Mouse (Mus musculus): ENCODE measurements around the gene Dcst2.

Dcst2 gene

DNA sequence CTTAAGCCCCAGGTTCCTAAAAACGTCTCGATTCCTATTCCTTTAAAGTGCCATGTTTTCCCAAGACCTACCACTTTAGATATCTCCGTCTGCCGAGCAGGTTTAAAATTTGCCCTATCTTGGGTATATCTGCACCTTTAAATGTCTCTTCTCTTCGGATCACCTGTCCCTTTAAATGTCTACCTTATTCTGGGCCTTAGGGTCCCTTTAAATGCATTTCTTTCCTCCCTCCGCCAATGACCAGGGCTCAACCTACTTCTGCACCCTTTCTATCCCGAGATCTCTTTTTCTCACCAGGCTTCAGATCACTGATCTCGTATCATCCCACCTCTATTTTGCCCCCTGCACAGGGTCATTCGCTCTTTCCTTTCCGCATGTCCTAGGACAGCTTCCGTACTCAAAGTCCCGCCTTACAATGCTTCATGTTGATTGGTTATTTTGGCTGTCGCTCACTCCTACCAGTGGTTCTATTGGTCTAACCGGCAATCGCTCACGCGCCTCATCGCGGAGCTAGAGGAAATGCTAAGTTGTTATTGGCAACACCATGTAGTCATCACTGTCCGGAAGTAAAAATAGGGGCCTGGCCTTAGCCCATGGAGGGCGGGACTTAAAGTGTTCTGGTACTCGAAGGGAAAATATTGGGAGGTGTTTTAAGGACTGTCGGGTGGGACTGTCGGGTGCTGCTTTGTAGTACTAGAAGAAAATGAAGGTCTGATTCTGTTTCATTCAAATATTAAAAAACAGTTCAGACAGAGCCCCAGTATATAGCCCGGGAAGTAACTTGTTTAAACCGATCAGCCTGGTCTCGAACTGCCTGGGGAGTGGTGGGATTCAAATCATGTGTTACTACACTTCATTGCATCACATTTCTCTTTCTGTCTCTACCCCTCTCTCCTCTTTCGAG lies 50.0 kb downstream of the Dcst2 start, which contains the start of gene Flad1:
Gene Flad1, minus strand, starts transcription at position 381 of the 904 bp plus-strand sequence.
- in situ Hi-C loops (cut with MboI, MseI) = no loop called here

DNA sequence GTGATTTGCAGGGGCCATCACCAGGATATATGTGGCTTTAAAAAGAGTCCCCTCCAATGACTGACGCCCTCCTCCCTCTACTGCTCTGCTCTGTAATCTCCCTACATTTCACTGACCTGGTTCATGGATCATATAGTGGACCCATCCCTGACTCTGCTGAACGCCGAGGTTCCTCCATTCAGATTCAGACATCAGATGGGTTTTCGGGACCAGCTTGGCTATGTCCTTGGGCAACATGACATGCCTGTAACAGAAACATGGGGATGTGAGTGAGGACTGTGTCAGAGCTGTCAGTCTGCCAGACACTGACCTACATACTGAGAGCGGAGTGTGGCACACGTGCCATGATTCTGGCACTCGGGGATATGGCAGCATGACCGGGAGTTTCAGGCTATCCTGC lies 54.4 kb downstream of the Dcst2 start:
- in situ Hi-C loops (cut with MboI, MseI) = no loop called here

DNA sequence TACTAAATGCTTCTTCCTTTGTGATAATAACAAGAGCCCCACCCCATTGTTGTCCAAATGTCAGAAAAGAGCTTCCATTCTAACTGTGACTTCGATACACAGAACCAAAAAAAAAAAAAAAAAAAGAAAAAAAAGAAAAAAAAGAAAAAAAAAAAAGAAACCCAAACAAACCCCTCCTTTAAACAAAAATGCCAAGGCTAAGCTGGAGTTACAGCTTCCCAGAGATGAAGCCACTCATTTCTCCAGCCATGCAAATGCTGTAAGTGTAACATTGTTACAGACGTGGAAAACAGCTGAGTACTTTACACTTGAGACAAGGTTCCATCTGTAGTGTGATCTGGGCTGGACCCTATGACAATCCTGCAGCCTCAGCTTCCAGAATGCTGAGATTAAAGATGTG lies 55.4 kb downstream of the Dcst2 start:
- in situ Hi-C loops (cut with MboI, MseI) = no loop called here

DNA sequence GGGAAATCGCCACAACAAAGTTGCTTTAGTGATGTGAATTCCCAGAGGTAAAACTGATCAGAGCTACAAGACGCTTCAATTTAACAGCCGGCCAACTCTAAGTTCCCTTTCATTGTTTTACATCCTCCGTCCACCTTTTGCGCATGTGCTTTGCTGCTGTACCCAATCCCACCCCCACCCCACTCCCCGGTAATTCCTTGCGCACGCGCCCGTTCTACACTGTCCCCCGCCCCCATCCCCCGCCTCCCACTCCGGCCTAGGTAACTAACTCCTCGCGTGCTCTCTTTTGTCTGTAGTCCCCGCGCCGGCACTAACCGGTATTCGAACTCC lies 56.0 kb downstream of the Dcst2 start:
- in situ Hi-C loops (cut with MboI, MseI) = no loop called here

DNA sequence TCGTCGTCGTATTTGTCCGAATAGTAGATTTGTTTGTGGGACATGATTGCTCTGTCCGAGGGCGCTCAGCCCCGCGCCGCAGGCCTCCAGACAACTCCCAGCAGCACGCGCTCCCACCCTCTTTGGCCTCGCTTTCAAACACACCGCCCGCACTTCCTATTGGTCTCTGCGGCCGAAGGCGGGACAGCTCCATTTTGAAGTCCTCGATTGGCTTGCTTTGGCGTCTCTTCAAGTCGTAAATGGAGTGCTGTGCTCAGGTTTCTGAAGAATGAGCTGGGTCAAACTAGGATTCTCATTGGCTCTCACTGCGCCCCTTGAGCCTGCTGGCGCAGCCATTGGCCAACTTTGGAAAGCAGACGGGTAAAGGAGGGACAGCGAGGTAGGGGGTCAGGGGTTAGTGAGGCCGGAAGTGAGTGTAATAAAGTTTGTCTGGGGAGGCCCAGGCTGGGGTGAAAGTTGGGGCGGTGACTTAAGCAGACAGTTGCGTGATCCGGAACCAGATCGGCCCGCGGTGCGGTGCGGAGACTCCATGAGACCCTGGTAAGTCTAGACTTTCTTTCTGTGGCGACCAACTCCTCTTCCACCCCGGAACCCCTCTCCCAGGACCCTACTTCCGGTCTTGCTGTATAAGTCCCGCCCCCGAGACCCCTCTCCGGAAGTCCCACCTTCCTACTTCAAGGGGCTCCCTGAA lies 56.5 kb downstream of the Dcst2 start, which contains the start of the genes Cks1b and Shc1:
Gene Cks1b, minus strand, starts transcription at position 214 of the 691 bp plus-strand sequence.
Gene Shc1, plus strand, starts transcription at position 274 of the 691 bp plus-strand sequence.
- in situ Hi-C loops (cut with MboI, MseI) = no loop called here

DNA sequence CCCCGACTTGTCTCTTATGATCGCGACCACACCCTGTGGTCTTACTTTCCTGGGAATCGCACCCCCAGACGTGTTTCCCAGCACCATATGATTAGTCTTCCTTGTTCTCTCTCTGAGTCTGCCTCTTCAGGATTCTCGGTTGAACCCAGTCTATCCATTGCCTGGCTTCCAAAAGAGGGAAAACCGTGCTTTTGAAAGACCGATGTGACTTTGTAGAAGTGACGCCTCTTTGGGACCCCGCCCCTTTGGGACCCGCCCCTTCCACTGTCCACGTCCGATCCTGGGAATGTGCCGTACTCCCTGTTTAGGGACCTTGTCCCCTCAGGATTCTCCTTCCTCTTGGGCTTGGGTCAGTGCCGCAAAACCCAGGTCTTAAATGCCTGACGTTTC lies 57.1 kb downstream of the Dcst2 start:
- in situ Hi-C loops (cut with MboI, MseI) = no loop called here

DNA sequence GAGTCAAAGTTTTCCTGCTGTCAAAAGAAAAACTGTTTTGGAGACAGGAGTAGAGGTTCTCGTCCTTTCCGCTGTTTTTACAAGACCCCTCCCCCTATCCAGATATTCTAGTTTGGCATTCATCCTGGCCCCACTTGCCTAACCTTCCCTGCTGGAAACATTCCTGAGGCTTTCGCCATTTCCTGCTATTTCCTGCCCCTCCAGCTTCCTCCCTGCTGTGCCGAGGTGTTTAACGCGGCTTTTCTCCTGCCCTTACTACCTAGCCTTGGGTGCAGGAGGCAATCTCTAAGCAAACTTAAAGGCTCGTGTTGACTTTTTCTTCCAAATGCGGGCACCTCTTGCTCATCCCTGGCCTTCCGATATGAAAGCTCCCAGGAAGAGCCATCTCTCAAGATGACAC lies 57.8 kb downstream of the Dcst2 start:
- in situ Hi-C loops (cut with MboI, MseI) = no loop called here

DNA sequence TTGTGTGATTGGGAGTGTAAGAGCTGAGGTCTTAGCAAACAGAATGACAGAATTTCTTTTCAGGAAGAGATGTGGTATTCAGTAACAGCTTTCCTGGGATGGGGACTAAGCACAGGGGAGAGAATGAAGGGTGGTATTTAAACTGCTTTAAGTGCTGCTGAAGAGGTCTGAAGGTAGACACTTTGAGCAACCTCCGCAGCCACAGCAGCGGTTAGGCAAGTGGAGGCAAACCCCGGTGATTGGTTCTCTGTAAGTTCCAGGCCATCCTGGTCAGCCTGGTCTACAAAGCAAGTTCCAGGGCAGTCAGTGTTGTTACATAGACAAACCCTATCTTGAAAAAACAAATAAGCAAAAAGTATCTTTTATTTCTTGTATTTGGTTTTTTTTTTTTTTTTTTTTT lies 58.2 kb downstream of the Dcst2 start:
- in situ Hi-C loops (cut with MboI, MseI) = no loop called here

DNA sequence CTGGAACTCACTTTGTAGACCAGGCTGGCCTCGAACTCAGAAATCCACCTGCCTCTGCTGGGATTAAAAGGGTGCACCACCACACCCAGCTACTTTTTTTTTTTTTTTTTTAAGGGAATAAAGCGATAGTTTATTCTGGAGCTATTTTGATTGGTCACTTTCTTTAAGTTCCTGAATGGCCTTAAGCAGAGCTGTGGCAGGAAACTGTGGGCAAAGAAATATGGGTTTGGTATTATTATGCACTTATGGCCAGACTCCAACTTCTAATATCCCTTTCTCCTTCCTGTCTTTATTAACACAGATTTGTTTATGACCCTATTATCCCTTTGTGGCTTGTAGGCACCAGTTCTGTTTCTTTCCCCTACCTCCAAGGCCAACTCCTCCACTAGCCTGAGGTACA lies 58.6 kb downstream of the Dcst2 start:
- in situ Hi-C loops (cut with MboI, MseI) = no loop called here

DNA sequence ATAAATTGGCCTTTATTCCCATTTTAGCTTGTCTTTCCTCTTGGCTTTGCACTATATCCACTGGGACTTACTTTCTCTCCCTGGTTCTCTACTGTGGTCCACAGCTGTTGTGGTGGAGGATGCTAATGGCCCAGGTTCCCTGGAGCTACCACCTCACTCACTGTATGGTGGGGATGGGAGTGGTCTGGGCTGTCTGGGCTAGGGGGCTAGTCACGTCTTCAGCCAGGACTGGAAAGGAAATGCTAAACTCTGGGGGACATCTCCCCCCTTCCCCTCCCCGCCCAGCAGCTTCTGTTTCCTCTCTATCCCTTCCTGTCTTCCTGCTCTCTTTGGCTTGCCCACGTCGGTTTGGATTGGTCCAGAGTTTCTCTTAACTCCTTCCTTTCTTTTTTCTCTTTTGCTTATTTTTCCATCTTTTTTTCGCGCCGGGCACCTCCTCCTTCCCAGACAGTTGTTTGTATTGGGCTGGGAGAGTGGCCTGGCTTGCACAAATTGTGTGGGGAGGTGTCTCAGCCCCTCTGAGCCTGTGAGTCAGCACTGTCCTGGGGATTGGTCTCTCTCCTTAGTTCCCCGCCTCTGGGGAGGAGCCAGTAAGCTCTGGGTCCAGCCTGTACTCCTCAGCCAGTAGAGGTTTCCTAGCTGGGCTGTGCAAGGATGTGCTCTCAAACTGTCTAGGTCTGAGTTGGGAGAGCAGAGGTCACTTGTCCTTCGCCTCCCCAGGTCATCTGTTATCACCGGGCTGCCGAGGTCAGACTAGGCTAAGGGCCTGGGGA lies 59.4 kb downstream of the Dcst2 start:
- in situ Hi-C loops (cut with MboI, MseI) = no loop called here

DNA sequence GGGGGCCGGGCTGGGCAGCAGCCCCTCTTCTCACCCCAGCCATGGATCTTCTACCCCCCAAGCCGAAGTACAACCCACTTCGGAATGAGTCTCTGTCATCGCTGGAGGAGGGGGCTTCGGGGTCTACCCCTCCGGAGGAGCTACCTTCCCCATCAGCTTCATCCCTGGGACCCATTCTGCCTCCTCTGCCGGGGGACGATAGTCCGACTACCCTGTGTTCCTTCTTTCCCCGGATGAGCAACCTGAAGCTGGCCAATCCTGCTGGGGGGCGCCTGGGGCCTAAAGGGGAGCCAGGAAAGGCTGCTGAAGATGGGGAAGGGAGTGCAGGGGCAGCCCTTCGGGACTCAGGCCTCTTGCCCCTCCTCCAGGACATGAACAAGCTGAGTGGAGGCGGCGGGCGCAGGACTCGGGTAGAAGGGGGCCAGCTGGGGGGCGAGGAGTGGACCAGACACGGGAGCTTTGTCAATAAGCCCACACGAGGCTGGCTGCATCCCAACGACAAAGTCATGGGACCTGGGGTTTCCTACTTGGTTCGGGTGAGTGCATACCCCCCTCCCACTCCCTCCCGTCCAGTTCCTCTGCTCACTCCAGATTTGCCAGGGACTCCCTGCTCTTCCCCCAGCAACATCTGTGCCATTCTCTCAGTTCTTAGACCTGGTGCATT lies 60.2 kb downstream of the Dcst2 start:
- in situ Hi-C loops (cut with MboI, MseI) = no loop called here

DNA sequence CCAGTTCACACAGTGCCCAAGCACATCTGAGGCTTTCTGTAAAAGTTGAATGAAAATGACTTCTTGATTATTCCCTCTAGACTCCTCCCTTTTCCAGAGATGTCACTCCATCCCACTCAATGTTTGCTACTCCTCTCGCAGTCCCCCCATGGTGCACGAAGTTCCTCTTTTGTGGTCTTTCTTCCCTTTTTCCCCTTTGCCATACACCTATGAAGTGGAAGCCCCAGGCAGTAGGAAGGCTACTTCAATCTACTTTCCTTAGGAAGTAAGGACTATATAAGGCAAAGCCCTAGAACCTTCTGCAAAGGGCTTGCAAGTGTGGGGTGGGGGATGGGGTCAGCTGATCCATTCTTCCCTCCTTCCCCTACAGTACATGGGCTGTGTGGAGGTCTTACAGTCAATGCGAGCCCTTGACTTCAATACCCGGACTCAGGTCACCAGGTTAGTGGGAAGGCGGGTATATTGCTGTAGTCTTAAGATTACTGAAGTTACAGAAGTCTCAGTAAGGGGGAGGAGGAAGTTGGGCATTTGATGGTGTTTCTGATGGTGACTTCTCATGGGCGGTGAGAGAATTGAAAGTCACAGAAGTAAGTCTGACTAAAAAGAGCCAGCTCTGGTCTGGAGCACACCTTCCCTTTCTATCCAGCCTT lies 60.9 kb downstream of the Dcst2 start:
- in situ Hi-C loops (cut with MboI, MseI) = no loop called here

DNA sequence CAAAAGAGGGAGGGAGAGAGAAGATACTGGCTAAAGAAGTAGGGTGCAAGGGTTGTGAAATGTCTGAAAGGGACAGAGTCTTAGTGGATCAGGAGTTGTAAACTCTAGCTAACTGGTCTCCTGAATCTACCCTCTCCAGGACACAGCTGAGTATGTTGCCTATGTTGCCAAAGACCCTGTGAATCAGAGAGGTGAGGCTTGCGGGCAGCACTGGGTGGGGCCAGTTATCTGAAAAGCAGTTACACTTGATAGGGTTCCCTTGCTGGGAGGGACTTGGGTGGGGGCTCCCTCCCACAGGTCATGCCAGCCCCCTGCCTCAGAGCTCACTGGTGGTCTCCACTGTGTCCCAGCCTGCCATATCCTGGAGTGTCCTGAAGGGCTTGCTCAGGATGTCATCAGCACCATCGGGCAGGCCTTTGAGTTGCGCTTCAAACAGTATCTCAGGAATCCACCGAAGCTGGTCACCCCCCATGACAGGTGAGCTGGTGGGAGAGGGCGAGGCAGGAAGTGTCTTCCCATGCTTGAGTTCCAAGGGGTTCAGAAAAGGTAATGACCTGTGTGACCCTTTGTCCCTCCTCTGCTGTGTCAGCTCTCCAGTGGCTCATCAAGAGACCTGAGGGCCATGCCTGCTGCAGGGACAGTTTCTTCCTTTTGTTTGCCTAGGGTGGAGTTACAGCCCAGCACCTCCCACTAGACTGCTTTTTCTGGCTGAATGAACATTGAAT lies 62.8 kb downstream of the Dcst2 start:
- in situ Hi-C loops (cut with MboI, MseI) = no loop called here

DNA sequence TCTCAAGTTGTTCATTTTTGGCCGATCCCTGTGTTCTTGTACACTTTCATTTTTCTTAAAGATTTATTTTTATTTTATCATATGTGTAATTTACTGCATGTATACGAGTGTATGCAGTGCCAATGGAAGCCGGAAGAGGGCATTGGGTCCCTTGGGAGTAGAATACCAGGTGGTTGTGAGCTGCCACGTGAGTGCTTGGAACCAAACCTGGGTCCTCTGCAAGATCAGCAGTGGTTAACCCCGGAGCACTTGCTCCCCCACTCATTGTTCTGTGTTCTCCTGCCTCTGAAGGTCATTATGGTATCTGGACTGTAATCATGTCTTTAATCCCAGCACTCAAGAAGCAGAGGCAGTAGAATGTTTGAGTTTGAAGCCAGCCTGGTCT lies 63.4 kb downstream of the Dcst2 start:
- in situ Hi-C loops (cut with MboI, MseI) = no loop called here

DNA sequence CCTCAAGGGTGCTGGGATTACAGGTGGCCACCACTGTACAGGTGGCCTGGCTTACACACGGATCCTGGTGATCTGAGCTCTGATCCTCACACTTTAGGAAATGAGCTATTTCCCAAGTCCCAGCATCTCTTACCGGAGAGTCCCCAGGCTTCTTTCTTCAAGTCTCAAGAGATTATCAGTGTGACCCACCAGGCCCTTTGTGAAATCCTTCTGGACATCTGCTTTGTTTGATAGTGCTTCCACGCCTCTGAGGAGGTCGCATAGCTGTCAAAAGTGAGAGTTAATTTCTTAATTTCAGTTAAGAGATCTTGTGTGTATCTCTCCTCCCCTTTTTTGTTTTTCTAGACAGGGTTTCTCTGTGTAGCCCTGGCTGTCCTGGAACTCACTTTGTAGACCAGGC lies 64.1 kb downstream of the Dcst2 start:
- in situ Hi-C loops (cut with MboI, MseI) = no loop called here

Measured in regulatory T cell (primary cell).